Mouse (Mus musculus) adrenal gland, postnatal 10 days (tissue): ENCODE results near the gene Anln. TPM values are rescaled to one million over a fixed set of nuclear protein-coding genes. Genes with fewer than 3 reads are reported as not detected.
"Not testable (repeated sequence)": the region's sequence is repeated elsewhere in the genome, so short reads cannot be mapped to it uniquely, and the experiment has no call there.

Experiments
- DNase-seq: peaks from one replicate; pipeline ENCODE4 v3.0.0; 2021; ENCODE audit warnings: mixed read lengths
- total RNA-seq, 2 experiments: library from RNA; stranded (reverse); gene quantifications; 2 replicates each; pipeline ENCODE4 v1.2.3; 2021

Anln gene
- total RNA-seq, 2 experiments from 2014 or later, result 15.8 to 19.8 TPM

- DNase-seq, result no peak
Measured at GRCm38 (mm10) chr9:22322381-22323211, 66.4 kb downstream of the Anln start.

- DNase-seq, result no peak
Measured at GRCm38 (mm10) chr9:22319109-22319508, 69.9 kb downstream of the Anln start.

GRCm38 (mm10) chr9:22316047-22316446 is 72.9 kb downstream of the Anln start:
- DNase-seq, result not testable (repeated sequence)

- DNase-seq, result no peak
Measured at GRCm38 (mm10) chr9:22314066-22314465, 74.9 kb downstream of the Anln start.

GRCm38 (mm10) chr9:22313218-22313617 is 75.8 kb downstream of the Anln start:
- no peak for DNase-seq

GRCm38 (mm10) chr9:22309651-22310050 is 79.3 kb downstream of the Anln start:
- no peak for DNase-seq

- DNase-seq, result not testable (repeated sequence)
Measured at GRCm38 (mm10) chr9:22307920-22308262, 81.1 kb downstream of the Anln start.

GRCm38 (mm10) chr9:22307156-22307919 is 81.7 kb downstream of the Anln start, which contains the start of gene Zfp810:
Gene Zfp810 (minus strand): TSS chr9:22307648.
- DNase-seq, result peak; percentile 93

GRCm38 (mm10) chr9:22306726-22307125 is 82.3 kb downstream of the Anln start:
- no peak for DNase-seq

- no peak for DNase-seq
Measured at GRCm38 (mm10) chr9:22302199-22302598, 86.8 kb downstream of the Anln start.

Other genes with a start within 250 kb of the Anln start
- 10 to 100 TPM; 46.4 to 54.9 TPM for gene Pigyl, start 232.3 kb downstream of the Anln start, total RNA-seq
- 1 to 10 TPM in 1 of 2 experiments, under 1 TPM in 1; 0.78 to 1.7 TPM for gene Zfp872, start 201.1 kb downstream of the Anln start, total RNA-seq
- 10 to 100 TPM; 30.4 to 37.4 TPM for gene Zfp809, start 163.5 kb downstream of the Anln start, total RNA-seq
- 1 to 10 TPM in 1 of 2 experiments, under 1 TPM in 1; 0.90 to 1.3 TPM for gene Zfp599, start 129.3 kb downstream of the Anln start, total RNA-seq
- gene Zfp810, start 81.5 kb downstream of the Anln start, total RNA-seq, result 10 to 100 TPM in 1 of 2 experiments, 1 to 10 TPM in 1; 9.2 to 12.4 TPM
- 1 to 10 TPM; 4.3 to 5.2 TPM for gene 9530077C05Rik, start 22.3 kb upstream of the Anln start, total RNA-seq
- gene Gm17545, start 65.1 kb upstream of the Anln start, total RNA-seq, result not detected
- 10 to 100 TPM; 42.9 to 44.0 TPM for gene Rp9, start 80.6 kb upstream of the Anln start, total RNA-seq
- gene Bbs9, start 86.5 kb upstream of the Anln start, total RNA-seq, result 10 to 100 TPM; 12.0 to 16.4 TPM